Mouse (Mus musculus) left cerebral cortex, postnatal 4 days (tissue): Measurements from ENCODE around the gene Adprhl2. TPM values are rescaled to one million over a fixed set of nuclear protein-coding genes. Genes with fewer than 3 reads are reported as not detected.

Experiments used
- DNase-seq: peaks from one replicate; pipeline ENCODE4 v3.0.0-alpha.2; 2022
- intact Hi-C: fragments of 180-260 bp; cut with DNase I; formaldehyde crosslinking; loops from one replicate; pipeline ENCODE4 v1.15.1; 2025
- total RNA-seq, 2 experiments: library from RNA; stranded (reverse); gene quantifications; 2 replicates each; pipeline ENCODE4 v1.2.3; 2021

Gene Adprhl2
- total RNA-seq, 2 experiments from 2014 or later, result 37.8 to 39.5 TPM

DNA sequence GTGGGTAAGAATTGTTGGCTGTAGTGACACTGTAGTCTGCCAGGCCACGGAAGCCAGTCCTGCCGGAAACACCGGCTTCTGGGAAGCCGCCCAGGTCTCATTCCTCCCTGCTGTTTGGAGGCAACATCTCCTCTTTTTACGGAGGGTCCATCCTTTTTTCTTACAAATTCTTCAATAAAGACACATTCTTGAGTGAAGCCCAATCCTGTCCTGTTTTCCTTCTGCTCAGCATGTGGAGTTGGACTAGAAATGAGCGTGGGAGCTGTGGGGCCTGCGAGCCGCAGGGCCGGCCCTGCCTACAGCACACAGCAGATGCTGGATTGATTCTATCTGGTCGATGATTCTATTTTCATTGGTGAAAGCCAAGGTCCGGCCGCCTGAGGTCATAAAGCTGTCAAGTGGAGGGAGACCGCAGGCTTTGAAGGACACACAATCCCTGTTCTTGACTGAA lies 45.8 kb downstream of the Adprhl2 start:
- intact Hi-C loops, result loop anchor here (5.0 kb wide), 1 partner anchor 48 kb away; no protein-coding TSS in a partner anchor
- peak; percentile 74 for DNase-seq

- intact Hi-C loops, result loop anchor here (5.0 kb wide), 1 partner anchor 48 kb away; no protein-coding TSS in a partner anchor
- DNase-seq, result peak; percentile 37
These were observed 46.4 kb downstream of the Adprhl2 start for GRCm38 (mm10) chr4:126275081-126275480.

DNA sequence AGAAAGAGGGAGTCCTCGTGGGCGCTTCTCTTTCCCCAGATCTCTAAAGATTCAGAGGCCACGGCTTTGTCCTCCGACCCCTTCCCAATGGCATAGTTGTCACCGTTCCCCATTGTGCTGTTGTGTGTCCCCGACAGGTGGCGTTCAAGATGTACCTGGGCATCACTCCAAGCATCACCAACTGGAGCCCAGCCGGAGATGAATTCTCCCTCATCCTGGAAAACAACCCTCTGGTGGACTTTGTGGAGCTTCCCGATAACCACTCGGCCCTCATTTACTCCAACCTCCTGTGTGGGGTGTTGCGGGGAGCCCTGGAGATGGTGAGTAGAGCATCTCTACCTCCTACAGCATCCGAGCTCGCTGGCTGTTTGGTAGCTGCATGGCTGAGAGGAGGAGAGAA lies 47.8 kb downstream of the Adprhl2 start:
- peak; percentile 68 for DNase-seq

DNA sequence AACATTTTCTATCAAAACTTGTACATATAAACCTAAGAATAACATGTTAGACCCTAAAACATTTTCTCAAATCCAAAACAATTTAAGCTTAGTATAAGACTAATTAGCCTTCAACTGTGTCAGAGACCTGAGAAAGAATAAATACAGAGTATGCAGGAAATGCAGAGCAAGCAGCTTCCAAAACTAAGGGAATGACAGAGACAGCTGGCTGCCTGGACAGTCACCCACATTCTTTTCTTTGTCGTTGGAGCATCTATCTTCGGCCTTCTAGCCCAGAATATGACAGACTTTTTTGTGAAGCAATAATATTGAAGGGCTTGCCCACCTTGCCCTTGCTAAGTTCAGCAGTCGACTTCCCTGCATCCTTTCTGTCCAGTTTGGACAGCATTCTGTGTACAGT lies 52.2 kb downstream of the Adprhl2 start:
- DNase-seq, result no peak
- intact Hi-C loops, result no loop called here

More for the DNA sequence above, 47.8 kb downstream of the Adprhl2 start:
- intact Hi-C loops, result no loop called here

Other genes with a start within 250 kb of the Adprhl2 start
- gene Lsm10, start 225.1 kb downstream of the Adprhl2 start, total RNA-seq, result 10 to 100 TPM; 23.9 to 25.3 TPM
- 10 to 100 TPM; 23.7 to 25.0 TPM for gene Stk40, start 217.7 kb downstream of the Adprhl2 start, total RNA-seq
- gene Eva1b, start 174.0 kb downstream of the Adprhl2 start, total RNA-seq, result 1 to 10 TPM; 6.3 to 7.2 TPM
- 1 to 10 TPM in 1 of 2 experiments, under 1 TPM in 1; 0.58 to 1.3 TPM for gene Sh3d21, start 158.2 kb downstream of the Adprhl2 start, total RNA-seq
- gene Thrap3, start 118.9 kb downstream of the Adprhl2 start, total RNA-seq, result 100 to 1,000 TPM; 165 TPM
- gene Map7d1, start 65.4 kb downstream of the Adprhl2 start, total RNA-seq, result 100 to 1,000 TPM; 211 to 214 TPM
- gene Trappc3, start 59.4 kb downstream of the Adprhl2 start, total RNA-seq, result 100 to 1,000 TPM; 102 to 105 TPM
- gene Col8a2, start 34.9 kb downstream of the Adprhl2 start, total RNA-seq, result 1 to 10 TPM; 2.2 to 3.4 TPM
- 1 to 10 TPM; 3.5 to 5.1 TPM for gene Tekt2, start 4.0 kb upstream of the Adprhl2 start, total RNA-seq
- 10 to 100 TPM; 23.3 to 35.4 TPM for gene Ago3, start 107.9 kb upstream of the Adprhl2 start, total RNA-seq
- 10 to 100 TPM; 95.9 to 99.0 TPM for gene Ago1, start 146.9 kb upstream of the Adprhl2 start, total RNA-seq
- gene Ago4, start 211.8 kb upstream of the Adprhl2 start, total RNA-seq, result 10 to 100 TPM; 10.7 to 12.8 TPM
- gene Clspn, start 235.2 kb upstream of the Adprhl2 start, total RNA-seq, result 1 to 10 TPM; 4.2 TPM